Mouse (Mus musculus) central nervous system, embryonic 14 days (tissue): Measurements from ENCODE around the gene Gnpda2. TPM values are rescaled to one million over a fixed set of nuclear protein-coding genes. Genes with fewer than 3 reads are reported as not detected.

ENCODE experiments used
- polyA plus RNA-seq: library from polyadenylated mRNA; depleted of rRNA; stranded (reverse); fragments of >200 nt; gene quantifications from 2 replicates; pipeline ENCODE4 v1.2.3, GENCODE M21; 2012; rRNA removed

The Gnpda2 gene
- polyA plus RNA-seq: 20.2 and 20.9 TPM in 2 replicates

GRCm38 (mm10) chr5:69591640-69592461 lies at the start of gene Gnpda2:
Gene Gnpda2, minus strand, starts transcription at chr5:69592340.

GRCm38 (mm10) chr5:69556628-69557403 lies 35.3 kb downstream of the Gnpda2 start, which contains the start of gene Guf1:
Gene Guf1, plus strand, starts transcription at chr5:69556923.

DNA sequence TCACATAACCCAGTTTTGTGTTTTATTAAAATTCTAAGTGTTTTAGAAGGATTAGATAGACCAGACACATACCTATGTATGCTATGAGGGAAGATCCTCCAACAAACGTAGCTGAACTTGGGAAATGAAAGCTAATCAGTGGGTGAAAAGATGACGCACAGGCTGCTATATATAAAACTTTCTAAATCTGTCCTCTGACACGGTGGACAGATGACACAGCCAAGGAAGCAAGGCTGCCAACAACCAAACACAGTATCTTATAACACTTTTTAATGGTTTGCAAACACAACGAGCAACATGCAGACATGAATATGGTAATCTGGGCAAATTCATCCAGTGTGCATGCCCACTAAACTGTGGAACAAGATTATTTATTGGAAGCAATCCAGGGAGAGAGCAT lies 49.7 kb downstream of the Gnpda2 start, which contains the start of gene Yipf7:
Gene Yipf7 (minus strand): TSS at position 160 of the 400 bp plus-strand sequence.

Other genes with a start within 250 kb of the Gnpda2 start
- 0.20 and 0.26 TPM in 2 replicates for gene Yipf7, start 49.7 kb downstream of the Gnpda2 start, polyA plus RNA-seq
- 61.9 and 67.8 TPM in 2 replicates for gene Guf1, start 35.4 kb downstream of the Gnpda2 start, polyA plus RNA-seq